8 mouse cellular contexts compared by ENCODE assay signal in genomic region chr5:88674703-88675442, GRCm38 (mm10). TPM values are rescaled to one million over a fixed set of nuclear protein-coding genes. Genes with fewer than 3 reads are reported as not detected.
DNase-seq lines count a peak whose midpoint lies in the region; ATAC-seq lines count a peak whose summit lies in the region.

No protein-coding gene starts in this region.

- H3K9me3 ChIP-seq in forebrain, embryonic 11.5 days (ENCODE audit: control insufficient read depth, low read length), result no peaks in the 10 kb centered on the region
- H3K9me3 ChIP-seq in hindbrain, embryonic 13.5 days, result no peaks in the 10 kb centered on the region
- no peaks in the 10 kb centered on the region for H3K9me3 ChIP-seq in limb, embryonic 13.5 days
- H3K9me3 ChIP-seq in midbrain, embryonic 13.5 days, result no peaks in the 10 kb centered on the region

- H3K27ac ChIP-seq in forebrain, embryonic 11.5 days (ENCODE audit: low read depth, low read length), result peak overlapping the region; percentile 95
- peak overlapping the region; percentile 99 for H3K27ac ChIP-seq in hindbrain, embryonic 13.5 days
- peak overlapping the region; percentile 95 for H3K27ac ChIP-seq in limb, embryonic 13.5 days
- H3K27ac ChIP-seq in midbrain, embryonic 13.5 days, result peak overlapping the region; percentile 98

- peak overlapping the region; percentile 98 for H3K9ac ChIP-seq in forebrain, embryonic 11.5 days (ENCODE audit: low read length)
- peak overlapping the region; percentile 97 for H3K9ac ChIP-seq in hindbrain, embryonic 13.5 days
- H3K9ac ChIP-seq in limb, embryonic 13.5 days, result peak overlapping the region; percentile 98
- peak overlapping the region; percentile 98 for H3K9ac ChIP-seq in midbrain, embryonic 13.5 days (replicated peaks)

- peak overlapping the region; percentile 67 for H3K4me2 ChIP-seq in forebrain, embryonic 11.5 days (ENCODE audit: low read depth, low read length, severe bottlenecking)
- H3K4me2 ChIP-seq in hindbrain, embryonic 13.5 days, result peak overlapping the region; percentile 77
- H3K4me2 ChIP-seq in limb, embryonic 13.5 days (replicated peaks), result peak overlapping the region; percentile 88
- peak overlapping the region; percentile 79 for H3K4me2 ChIP-seq in midbrain, embryonic 13.5 days (replicated peaks)

- peaks cover 8% of the 10 kb centered on the region; the same call in 1 of the 2 replicates for H3K4me1 ChIP-seq in forebrain, embryonic 11.5 days (replicated peaks; ENCODE audit: control insufficient read depth, insufficient read depth, low read length)
- H3K4me1 ChIP-seq in hindbrain, embryonic 13.5 days (replicated peaks), result peaks cover 21% of the 10 kb centered on the region
- H3K4me1 ChIP-seq in limb, embryonic 13.5 days, result peaks cover 27% of the 10 kb centered on the region
- H3K4me1 ChIP-seq in midbrain, embryonic 13.5 days (replicated peaks), result peaks cover 25% of the 10 kb centered on the region

- H3K36me3 ChIP-seq in forebrain, embryonic 11.5 days (ENCODE audit: control insufficient read depth, insufficient read depth, low read length), result peaks cover 2% of the 10 kb centered on the region; the same call in 1 of the 2 replicates
- H3K36me3 ChIP-seq in hindbrain, embryonic 13.5 days, result peaks cover 27% of the 10 kb centered on the region
- H3K36me3 ChIP-seq in limb, embryonic 13.5 days, result peaks cover 33% of the 10 kb centered on the region
- peaks cover 27% of the 10 kb centered on the region for H3K36me3 ChIP-seq in midbrain, embryonic 13.5 days

- ATAC-seq in forebrain, embryonic 11.5 days (replicated peaks; ENCODE audit: low FRiP score), result peak; percentile 52
- peak; percentile 64 for ATAC-seq in hindbrain, embryonic 13.5 days (ENCODE audit: low FRiP score)
- no peak; the same call in 1 of the 2 replicates for ATAC-seq in limb, embryonic 13.5 days (ENCODE audit: low FRiP score, low read depth)
- no peak; the same call in 1 of the 2 replicates for ATAC-seq in midbrain, embryonic 13.5 days

- peak overlapping the region; percentile 95 for H3K4me3 ChIP-seq in forebrain, embryonic 11.5 days (ENCODE audit: low read depth, low read length)
- H3K4me3 ChIP-seq in hindbrain, embryonic 13.5 days, result peak overlapping the region; percentile 97
- H3K4me3 ChIP-seq in limb, embryonic 13.5 days, result peak overlapping the region; percentile 93
- peak overlapping the region; percentile 96 for H3K4me3 ChIP-seq in midbrain, embryonic 13.5 days (replicated peaks)

- no peaks in the 10 kb centered on the region for H3K27me3 ChIP-seq in forebrain, embryonic 11.5 days (ENCODE audit: control insufficient read depth, insufficient read depth, low read length)
- H3K27me3 ChIP-seq in hindbrain, embryonic 13.5 days, result no peaks in the 10 kb centered on the region
- H3K27me3 ChIP-seq in limb, embryonic 13.5 days, result no peaks in the 10 kb centered on the region
- H3K27me3 ChIP-seq in midbrain, embryonic 13.5 days, result no peaks in the 10 kb centered on the region

- 1% methylated on average over 46 of the region's 47 CpGs for WGBS in forebrain, embryonic 11.5 days
- WGBS in hindbrain, embryonic 13.5 days, result under 1% methylated on average over 40 of the region's 47 CpGs
- 0% methylated on average over 46 of the region's 47 CpGs for WGBS in limb, embryonic 13.5 days
- under 1% methylated on average over 42 of the region's 47 CpGs for WGBS in midbrain, embryonic 13.5 days

- peak; percentile 14 to 17 for DNase-seq in lung, adult 18-20 months
- DNase-seq in lung, postnatal 36 days, result no peak
- peak; percentile 41 for DNase-seq in brain, adult 2 months (ENCODE audit: low read depth, low spot score)
- no peak for DNase-seq in forebrain, embryonic 11.5 days (ENCODE audit: low spot score)
- peak; percentile 25 for DNase-seq in thymus, postnatal 0 days (ENCODE audit: low spot score)

RNA-seq across cellular contexts. Expression of gene Grsf1, which starts 1.1 kb away (rescaled TPM):
- 101 and 108 TPM in 2 replicates for polyA plus RNA-seq in forebrain, embryonic 11.5 days (2014; fragmentation: Nextera tagmentation; extraction: Ambion mirVana)
- 68.2 and 70.9 TPM in 2 replicates for polyA plus RNA-seq in hindbrain, embryonic 13.5 days (2015; fragmentation: Nextera tagmentation; extraction: Ambion mirVana)
- 53.0 and 54.8 TPM in 2 replicates for polyA plus RNA-seq in limb, embryonic 13.5 days (2015; fragmentation: Nextera tagmentation; extraction: Ambion mirVana)
- polyA plus RNA-seq in midbrain, embryonic 13.5 days (2015; fragmentation: Nextera tagmentation; extraction: Ambion mirVana), result 77.7 and 85.2 TPM in 2 replicates
- polyA plus RNA-seq in thymus, postnatal 0 days (2015; fragmentation: Nextera tagmentation; extraction: Ambion mirVana), result 43.5 and 46.0 TPM in 2 replicates

RNA-seq across cellular contexts. Expression of gene Mob1b, which starts 45.8 kb away (rescaled TPM):
- polyA plus RNA-seq in forebrain, embryonic 11.5 days (2014; fragmentation: Nextera tagmentation; extraction: Ambion mirVana), result 19.8 and 22.6 TPM in 2 replicates
- 10.7 and 12.5 TPM in 2 replicates for polyA plus RNA-seq in hindbrain, embryonic 13.5 days (2015; fragmentation: Nextera tagmentation; extraction: Ambion mirVana)
- polyA plus RNA-seq in limb, embryonic 13.5 days (2015; fragmentation: Nextera tagmentation; extraction: Ambion mirVana), result 10.5 and 11.4 TPM in 2 replicates
- 12.0 and 12.1 TPM in 2 replicates for polyA plus RNA-seq in midbrain, embryonic 13.5 days (2015; fragmentation: Nextera tagmentation; extraction: Ambion mirVana)
- 9.4 and 10.2 TPM in 2 replicates for polyA plus RNA-seq in thymus, postnatal 0 days (2015; fragmentation: Nextera tagmentation; extraction: Ambion mirVana)

Comparison
In these comparisons a context has a peak if more than half of its experiments do, and no peak if none do; other contexts are left out.
1. DNase-seq: peak in lung, adult 18-20 months (2 of 2), brain, adult 2 months (single experiment) and thymus, postnatal 0 days (single experiment); none in lung, postnatal 36 days (single experiment) and forebrain, embryonic 11.5 days (single experiment).
2. ATAC-seq: peak in forebrain, embryonic 11.5 days (single experiment) and hindbrain, embryonic 13.5 days (single experiment); none in limb, embryonic 13.5 days (single experiment) and midbrain, embryonic 13.5 days (single experiment).
3. Peak in every context shown above with its lines, with median percentiles within 50 percentile points of each other: H3K27ac ChIP-seq, H3K4me2 ChIP-seq, H3K4me3 ChIP-seq and H3K9ac ChIP-seq.